Mouse (Mus musculus) liver, embryonic 14.5 days (tissue): ENCODE data around the gene Rsrc2.

Experiments used
- CTCF ChIP-seq: IDR thresholded peaks from 2 replicates; pipeline ENCODE4 v1.5.1; 2016; ENCODE audit warnings: antibody characterized with exemption, low read depth, control low read depth
- EP300 ChIP-seq: IDR thresholded peaks from 2 replicates; pipeline ENCODE4 v1.6.1; 2016; ENCODE audit warnings: antibody characterized with exemption, low read depth

DNA sequence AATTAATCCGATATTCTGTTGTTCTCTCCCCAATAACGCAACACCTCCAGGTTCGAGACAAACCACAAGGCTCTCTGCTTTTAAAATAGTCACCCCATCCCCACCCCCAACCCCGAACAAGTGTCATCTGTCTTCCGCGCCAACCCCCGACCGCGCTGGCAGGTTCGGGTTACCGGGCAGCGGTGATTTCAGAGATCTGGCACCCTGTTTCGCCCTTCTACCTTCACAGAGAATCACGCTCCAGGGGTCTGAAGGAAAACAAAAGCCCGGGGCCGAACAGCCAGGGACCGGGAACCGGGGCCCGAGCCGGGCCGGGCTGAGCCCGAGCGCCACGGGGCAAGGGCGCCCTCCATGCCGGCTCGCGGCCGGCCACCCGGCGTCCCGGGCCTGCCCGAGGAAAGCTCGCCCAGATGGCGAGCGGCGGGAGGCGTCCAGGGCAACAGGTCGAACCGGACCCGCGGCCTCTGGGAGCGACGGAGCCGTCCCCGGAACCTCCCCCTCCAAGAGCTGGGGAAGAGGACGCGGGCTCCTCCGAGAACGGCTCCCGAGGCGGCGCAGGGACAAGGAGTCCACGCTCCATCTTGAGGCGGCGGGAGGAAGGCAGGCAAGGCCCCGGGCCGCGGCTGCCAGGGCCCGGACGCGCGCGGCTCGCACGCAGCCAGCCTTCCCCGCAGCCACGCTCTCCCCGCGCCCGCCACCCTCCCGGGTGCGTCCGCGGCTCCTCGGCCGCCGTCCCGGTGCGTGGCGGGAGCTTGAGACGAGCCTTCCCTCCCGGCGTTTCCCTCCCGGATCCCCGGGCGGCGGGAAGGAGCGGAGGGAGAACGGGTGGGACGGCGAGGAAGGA, 65.6 kb downstream of the Rsrc2 start:
- TF ChIP-seq CTCF = no peak
- TF ChIP-seq EP300 = no peak
